Mouse (Mus musculus) bone marrow, adult 2 months (tissue): Measurements from ENCODE around the gene Dtd1.

ENCODE experiments used
- CTCF ChIP-seq: fragments of 200-500 bp; IDR thresholded peaks from 2 replicates; pipeline ENCODE4 v1.5.1; 2011; ENCODE audit warnings: low read length, control low read depth; ENCODE audit not compliant: control insufficient read depth, insufficient read depth
- POLR2A ChIP-seq: fragments of 200-500 bp; IDR thresholded peaks from 2 replicates; pipeline ENCODE4 v1.6.1; 2011; ENCODE audit warnings: low read depth, mild to moderate bottlenecking, control low read depth, low read length, borderline replicate concordance; ENCODE audit not compliant: control insufficient read depth

DNA sequence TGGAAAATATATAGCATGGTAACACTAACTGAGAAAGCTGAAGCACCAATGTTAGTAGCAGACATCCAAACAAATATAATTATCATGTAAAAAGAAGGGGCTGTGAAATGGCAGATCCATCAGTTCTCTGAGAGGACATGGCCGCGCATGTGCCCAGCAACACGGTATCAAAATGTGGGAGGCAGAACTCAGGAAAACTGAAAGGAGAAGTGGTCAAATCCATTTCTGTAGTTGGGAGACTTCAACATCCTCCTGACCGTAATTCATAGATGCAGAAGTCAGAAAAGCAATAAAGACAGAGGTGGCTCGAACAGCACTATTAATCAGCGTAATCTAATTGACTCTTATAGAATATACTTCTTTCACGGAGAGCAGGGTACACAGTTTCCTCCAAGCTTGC, 179.6 kb downstream of the Dtd1 start:
- TF ChIP-seq POLR2A (no peak), CTCF (no peak)
